Mouse (Mus musculus) adrenal gland, postnatal 4 days (tissue): ENCODE data around the gene Ceacam20. TPM values are rescaled to one million over a fixed set of nuclear protein-coding genes. Genes with fewer than 3 reads are reported as not detected.
"Not testable (repeated sequence)": the region's sequence is repeated elsewhere in the genome, so short reads cannot be mapped to it uniquely, and the experiment has no call there.

Experiments
- DNase-seq, 2 experiments: peaks; one replicate each; pipeline ENCODE4 v3.0.0; 2021 to 2022; ENCODE audit warnings: low spot score in 2 of 2, mixed read lengths in 2 of 2
- long read RNA-seq, 2 experiments: library from polyadenylated mRNA; stranded (forward); transcript quantifications; one replicate each; pipeline ENCODE4 v2.0.0; 2021
- total RNA-seq, 2 experiments: library from RNA; stranded (reverse); gene quantifications; 2 replicates each; pipeline ENCODE4 v1.2.3; 2021

Ceacam20 gene
- total RNA-seq = not detected
- long read RNA-seq, experiment 1 = 0 reads
- long read RNA-seq, experiment 2 = 0 reads

GRCm38 (mm10) chr7:19964985-19965579 lies at the start of gene Ceacam20:
Gene Ceacam20 (plus strand): TSS chr7:19965412.
- DNase-seq = no peak

GRCm38 (mm10) chr7:19920166-19920505 lies 45.1 kb upstream of the Ceacam20 start:
- DNase-seq = no peak

DNA sequence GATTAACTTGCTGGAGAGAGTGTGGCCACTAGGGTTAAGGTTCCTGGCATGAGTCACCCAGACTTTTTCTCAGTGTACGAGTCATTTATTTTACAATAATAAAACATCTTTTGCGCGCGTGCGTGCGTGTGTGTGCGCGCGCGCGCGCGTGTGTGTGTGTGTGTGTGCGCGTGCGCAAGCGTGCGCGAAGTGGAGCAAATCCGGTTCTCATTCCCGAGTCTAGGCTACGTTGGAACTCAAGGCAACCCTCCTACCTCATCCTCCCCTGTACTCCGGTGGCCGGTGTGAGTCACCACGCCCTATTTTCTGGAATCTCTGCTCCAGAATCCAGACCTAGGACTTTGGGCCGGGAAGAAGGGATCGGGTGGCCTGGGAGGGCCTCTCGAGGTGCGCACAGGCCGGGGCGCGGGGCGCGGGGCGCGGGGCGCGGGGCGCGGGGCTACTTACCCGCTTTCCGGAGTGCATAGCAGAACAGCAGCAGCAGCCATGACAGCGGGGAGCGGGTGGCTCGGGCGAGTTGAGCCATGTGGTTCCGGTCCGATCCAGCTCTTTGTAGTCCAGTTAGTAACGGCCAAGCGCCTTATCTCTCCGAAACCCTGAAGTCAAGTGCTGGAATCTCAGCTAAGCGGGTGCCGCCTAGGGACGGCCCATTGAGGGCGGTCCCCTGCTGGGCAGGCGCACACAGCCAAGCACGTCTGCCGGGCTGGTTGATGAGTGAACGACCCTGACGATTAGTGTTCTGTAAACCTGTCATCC lies 44.5 kb upstream of the Ceacam20 start, which contains the start of gene Pvr:
Gene Pvr, minus strand, starts transcription at position 655 of the 756 bp plus-strand sequence.
- peak; percentile 54 to 61 for DNase-seq

GRCm38 (mm10) chr7:19923354-19923753 lies 41.9 kb upstream of the Ceacam20 start:
- no peak for DNase-seq

DNA sequence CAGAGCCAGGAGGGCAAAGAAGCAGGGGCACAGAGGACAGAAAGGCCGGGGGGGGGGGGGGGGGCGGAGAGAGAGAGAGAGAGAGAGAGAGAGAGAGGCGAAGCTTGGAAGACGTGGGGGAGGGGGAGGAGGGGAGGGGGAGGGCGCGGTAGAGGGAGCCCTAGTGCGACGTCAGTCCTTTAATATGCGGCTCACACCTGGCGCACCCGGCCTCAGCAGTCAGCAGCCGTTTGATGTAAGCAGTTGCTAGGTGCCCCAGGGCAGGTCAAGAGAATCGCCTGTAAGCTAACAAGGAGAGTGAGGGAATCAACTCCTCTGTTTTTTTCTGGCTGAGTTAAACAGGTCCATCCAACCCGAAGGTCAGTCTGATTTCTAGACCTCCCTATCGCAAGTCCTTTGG lies 41.4 kb upstream of the Ceacam20 start:
- DNase-seq = no peak

- no peak for DNase-seq
Measured at GRCm38 (mm10) chr7:19925376-19925775, 39.8 kb upstream of the Ceacam20 start.

GRCm38 (mm10) chr7:19926849-19927480 lies 38.2 kb upstream of the Ceacam20 start:
- no peak for DNase-seq

- no peak for DNase-seq
Measured at GRCm38 (mm10) chr7:19928486-19928885, 36.7 kb upstream of the Ceacam20 start.

GRCm38 (mm10) chr7:19930481-19930880 lies 34.7 kb upstream of the Ceacam20 start:
- DNase-seq = not testable (repeated sequence)

GRCm38 (mm10) chr7:19932133-19932876 lies 32.9 kb upstream of the Ceacam20 start:
- DNase-seq = no peak

DNA sequence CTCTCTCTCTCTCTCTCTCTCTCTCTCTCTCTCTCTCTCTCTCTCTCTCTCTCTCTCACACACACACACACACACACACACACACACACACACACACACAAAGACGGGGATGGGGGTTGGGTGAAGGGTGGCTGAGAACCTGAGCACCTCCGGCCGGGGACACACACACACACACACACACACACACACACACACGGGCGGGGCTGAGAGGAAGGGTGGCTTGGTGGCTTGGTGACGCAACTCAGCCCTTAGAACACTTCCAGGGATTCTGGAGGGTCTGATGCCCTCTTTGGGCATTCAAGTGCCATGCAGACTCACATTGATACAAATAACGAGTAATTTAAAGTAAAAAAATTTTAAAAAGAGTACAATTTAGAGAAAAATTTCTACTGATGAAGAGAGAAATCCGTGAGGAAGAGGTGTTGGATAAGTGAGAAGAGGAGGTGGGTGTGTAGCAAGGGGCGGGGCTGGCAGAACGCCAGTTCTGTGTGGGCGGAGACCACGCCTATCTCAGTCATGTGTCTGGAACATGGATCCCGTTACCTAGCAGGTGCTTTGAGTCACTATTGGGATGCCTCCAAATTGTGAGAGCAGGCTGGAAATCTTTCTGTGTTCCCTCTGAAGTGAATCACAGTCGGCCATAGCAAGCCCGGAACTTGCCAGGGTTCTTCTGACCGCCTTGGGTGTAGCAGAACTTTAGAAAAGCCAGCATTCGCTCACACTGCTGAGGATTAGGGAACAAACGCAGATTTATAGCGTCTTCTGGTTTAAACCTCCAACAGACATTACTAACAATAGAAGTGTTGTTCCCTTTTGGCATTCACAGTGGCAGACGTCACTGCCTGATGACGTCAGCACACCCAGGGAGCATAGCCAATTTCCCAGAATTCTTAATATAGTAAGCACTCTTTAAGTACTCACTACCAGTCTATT lies 32.1 kb upstream of the Ceacam20 start:
- DNase-seq = no peak

- no peak for DNase-seq
Measured at GRCm38 (mm10) chr7:19935171-19935751, 30.0 kb upstream of the Ceacam20 start.

GRCm38 (mm10) chr7:19935961-19936360 lies 29.3 kb upstream of the Ceacam20 start:
- no peak for DNase-seq

DNA sequence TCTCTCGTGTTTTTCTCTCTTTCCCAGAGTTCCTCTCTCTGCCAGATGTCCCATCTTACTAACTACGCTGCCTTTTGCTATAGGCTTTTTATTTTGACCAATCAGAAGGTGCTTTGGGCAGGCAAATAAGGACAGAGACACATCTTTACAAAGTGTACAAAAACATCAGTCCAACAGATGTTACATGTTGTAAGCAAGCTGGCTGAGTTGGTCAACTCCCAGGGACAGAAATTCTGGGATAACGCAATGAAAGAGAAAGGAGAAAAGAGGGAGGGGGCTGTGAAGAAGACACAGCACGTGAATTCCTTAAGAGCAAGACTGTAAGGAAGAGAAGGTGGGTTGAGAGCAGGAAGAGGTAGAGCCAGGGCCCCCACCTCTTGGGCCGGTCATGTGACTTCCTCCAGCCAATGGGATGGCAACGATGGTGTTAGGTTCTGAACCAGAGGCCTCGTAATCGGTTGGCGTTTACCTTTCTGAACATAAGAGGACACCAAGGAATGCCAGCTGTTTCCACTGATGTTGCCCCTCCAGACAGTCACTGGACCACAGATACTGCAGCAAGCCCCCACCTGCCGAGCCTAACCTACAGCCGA lies 27.9 kb upstream of the Ceacam20 start:
- DNase-seq = no peak

- peak in 1 of 2 experiments; percentile 41 for DNase-seq
Measured at GRCm38 (mm10) chr7:19939555-19940235, 25.5 kb upstream of the Ceacam20 start.

- no peak for DNase-seq
Measured at GRCm38 (mm10) chr7:19940256-19940655, 25.0 kb upstream of the Ceacam20 start.

GRCm38 (mm10) chr7:19944709-19945108 lies 20.5 kb upstream of the Ceacam20 start:
- no peak for DNase-seq

GRCm38 (mm10) chr7:19945201-19945600 lies 20.0 kb upstream of the Ceacam20 start:
- DNase-seq = no peak
